Mouse (Mus musculus) frontal cortex, postnatal 10 days (tissue): ENCODE data around the gene Wbp2nl.

Experiments used
- DNase-seq, 2 experiments: peaks; one replicate each; pipeline ENCODE4 v3.0.0; 2022; ENCODE audit warnings: low spot score in 2 of 2, mixed read lengths in 1 of 2

Gene Wbp2nl

GRCm38 (mm10) chr15:82298764-82299561 is at the start of gene Wbp2nl:
Gene Wbp2nl, plus strand, starts transcription at chr15:82298954.
- no peak for DNase-seq

DNA sequence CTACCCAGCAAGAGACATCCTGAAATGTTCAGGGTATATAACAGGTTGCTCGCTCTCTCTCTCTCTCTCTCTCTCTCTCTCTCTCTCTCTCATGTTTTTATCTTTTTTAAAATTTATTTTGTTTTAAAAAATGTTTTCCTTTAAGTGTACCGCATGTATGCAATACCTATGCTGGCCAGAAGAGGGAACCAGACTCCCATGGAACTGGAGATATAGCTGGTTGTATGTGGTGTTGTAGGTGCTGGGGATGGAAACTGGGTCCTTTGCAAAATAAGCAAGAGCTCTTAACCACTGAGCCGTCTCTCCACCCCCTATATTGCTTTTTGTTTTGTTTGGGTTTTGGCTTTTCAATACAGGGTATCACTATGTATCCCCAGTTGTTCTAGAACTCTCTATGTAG is 47.2 kb upstream of the Wbp2nl start:
- DNase-seq, result no peak

GRCm38 (mm10) chr15:82252097-82252496 is 46.7 kb upstream of the Wbp2nl start, which contains the start of gene 1500009C09Rik:
Gene 1500009C09Rik, plus strand, starts transcription at chr15:82252397.
- no peak for DNase-seq

DNA sequence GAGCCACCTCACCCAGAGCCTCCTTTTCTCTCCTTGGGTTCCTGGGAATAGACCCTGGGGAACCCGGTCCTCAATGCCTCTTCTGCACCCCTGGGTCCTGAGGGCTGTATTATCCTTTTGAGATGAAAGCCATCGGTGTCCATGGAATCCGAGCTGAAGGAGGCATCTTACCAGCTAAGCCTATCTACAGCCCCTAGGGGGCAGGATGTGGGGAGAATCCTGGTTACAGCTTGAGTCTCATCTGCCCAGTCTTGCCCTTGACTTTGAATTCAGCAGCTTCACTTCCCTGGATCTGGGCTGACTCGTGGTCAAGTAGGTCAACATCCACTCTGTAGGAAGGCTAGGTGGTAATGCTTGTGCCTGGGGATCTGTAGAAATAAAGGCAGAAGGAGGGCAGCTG is 43.5 kb upstream of the Wbp2nl start:
- no peak for DNase-seq

DNA sequence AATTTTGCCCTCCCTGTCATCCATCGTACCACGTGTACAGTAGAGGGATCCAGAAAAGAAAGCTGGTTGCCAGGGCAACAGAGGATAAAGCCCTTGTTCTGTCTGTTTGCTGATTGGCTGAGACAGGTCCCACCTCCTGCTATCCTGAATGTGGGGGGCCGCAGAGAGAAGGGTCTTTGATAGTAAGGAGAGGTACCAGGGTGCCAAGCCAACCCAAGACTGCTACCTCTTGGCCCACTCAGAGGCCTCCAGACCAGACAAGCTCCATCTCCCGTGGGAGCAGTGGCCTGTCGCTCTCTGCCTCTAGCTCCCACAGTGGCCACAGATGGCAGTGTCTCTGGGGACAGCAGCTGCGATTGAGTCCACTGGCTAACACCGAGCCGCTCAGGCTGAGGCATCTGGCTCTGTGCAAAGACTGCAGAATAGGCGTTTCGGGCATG is 42.8 kb upstream of the Wbp2nl start:
- DNase-seq, result peak; percentile 84 to 89

- DNase-seq, result peak; percentile 57 to 66
Observed at GRCm38 (mm10) chr15:82259510-82259909, 39.2 kb upstream of the Wbp2nl start.

GRCm38 (mm10) chr15:82266356-82266755 is 32.4 kb upstream of the Wbp2nl start:
- peak in 1 of 2 experiments; percentile 72 for DNase-seq

DNA sequence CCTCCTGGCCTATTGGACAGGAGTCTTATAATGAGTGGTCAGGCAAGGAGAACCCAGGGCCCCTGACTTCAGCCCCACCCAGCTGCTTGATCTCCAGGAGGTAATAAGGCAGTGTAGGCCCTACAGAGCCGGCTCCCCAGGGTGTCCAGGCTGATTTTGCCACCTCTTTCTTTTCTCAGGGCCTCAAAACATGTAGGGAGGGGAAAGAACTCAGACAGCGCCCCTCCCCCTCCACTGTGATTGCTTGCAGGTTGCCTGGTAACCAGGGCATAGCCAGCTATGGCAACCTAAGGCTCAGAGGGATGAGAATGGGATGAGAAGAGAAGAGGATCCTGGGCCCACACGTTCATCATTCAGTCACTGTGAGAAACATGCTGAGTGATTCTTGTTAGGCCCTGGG is 30.6 kb upstream of the Wbp2nl start:
- DNase-seq, result peak; percentile 60 to 66

- no peak for DNase-seq
Observed at GRCm38 (mm10) chr15:82268783-82269182, 30.0 kb upstream of the Wbp2nl start.

DNA sequence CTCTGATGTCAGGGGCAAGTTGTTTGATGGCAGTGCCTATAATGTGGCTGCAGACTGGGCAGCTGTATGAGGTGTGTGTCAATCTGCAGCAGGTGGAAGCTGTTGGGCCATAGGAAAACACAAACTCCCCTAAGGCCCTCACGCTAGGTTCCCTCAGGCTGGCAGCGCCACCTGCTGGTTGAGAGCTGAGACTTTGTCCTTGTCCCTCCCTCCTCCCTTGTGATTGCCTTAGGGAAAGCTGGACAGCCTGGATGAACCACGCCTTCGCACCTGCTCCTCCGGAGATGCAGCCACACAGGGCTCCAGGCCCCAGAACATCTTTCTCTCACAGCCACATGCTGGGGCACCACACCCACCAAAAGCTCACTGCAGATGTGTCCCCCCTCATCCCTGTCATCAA is 27.6 kb upstream of the Wbp2nl start:
- DNase-seq, result peak in 1 of 2 experiments; percentile 70

GRCm38 (mm10) chr15:82272295-82272694 is 26.5 kb upstream of the Wbp2nl start:
- DNase-seq, result no peak

- DNase-seq, result no peak
Observed at GRCm38 (mm10) chr15:82274593-82274926, 24.2 kb upstream of the Wbp2nl start, which contains the start of gene Sept3. Gene Sept3, plus strand, starts transcription at chr15:82274893.

DNA sequence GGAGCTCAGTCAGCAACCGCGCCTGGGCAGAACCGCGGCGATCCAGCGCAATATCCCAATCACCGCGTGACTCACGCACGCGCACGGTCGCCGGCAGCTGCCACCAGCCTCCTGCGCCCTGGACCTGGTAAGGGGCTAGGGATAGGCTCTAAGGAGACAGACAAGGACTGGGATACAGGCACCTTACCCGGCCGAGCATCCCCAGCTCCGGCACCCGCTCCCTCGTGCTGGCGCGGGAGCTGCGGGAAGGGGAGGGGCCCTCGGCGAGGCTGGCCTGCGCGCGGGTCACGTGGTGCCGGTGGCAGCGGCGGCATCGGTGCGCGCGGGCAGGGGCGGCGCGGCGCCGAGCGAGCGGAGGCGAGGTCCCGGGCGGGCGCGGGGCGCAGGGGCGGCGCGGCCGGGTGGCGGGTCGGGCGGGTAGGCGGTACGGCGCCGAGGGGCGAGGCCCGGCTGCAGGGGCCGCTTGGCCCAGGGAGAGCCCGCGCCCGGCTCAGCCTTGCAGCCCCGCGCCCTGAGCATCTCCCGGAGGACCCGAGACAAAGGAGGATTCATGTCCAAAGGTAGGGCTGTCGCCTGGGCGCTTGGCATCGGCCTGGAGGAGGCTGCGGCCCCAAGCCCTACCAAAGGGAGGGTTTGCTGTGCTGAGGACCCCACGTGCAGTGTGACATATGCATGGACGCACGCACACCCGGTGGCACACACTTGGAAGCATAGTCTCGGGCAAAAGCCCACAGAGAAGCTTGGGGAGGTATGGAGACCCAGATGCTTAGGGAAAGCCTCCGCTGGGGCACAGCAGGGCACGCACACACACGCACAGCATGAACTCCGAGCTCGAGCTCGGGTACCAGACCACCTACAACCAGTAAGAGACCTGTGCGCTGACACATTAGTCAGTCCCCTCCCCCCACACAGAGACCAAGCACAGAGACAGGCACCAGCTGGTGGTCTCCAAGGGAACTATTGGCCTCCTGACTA is 23.5 kb upstream of the Wbp2nl start:
- peak; percentile 72 to 81 for DNase-seq

- no peak for DNase-seq
Observed at GRCm38 (mm10) chr15:82277591-82277990, 21.2 kb upstream of the Wbp2nl start.

GRCm38 (mm10) chr15:82280638-82281037 is 18.1 kb upstream of the Wbp2nl start:
- DNase-seq, result no peak

- DNase-seq, result no peak
Observed at GRCm38 (mm10) chr15:82286157-82286556, 12.6 kb upstream of the Wbp2nl start.

DNA sequence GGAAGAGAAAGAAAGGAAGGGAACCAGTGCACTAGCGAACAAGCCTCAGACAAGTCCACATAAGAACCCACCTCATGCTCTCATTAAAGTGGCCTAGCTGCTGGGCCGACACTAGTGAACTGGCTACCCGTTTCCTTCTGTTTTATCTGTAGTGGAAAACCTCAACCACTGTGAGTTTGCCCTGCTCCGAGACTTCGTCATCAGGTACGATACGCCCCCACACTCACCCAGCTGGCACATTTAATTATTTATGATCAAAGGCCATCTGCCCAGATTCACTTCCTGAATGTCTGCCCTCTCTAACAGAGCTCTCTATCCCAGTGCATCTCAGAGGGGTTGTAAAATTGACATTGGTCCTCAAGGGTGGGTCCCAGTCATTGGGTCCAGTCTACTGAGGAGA is 8.5 kb upstream of the Wbp2nl start:
- DNase-seq, result no peak

DNA sequence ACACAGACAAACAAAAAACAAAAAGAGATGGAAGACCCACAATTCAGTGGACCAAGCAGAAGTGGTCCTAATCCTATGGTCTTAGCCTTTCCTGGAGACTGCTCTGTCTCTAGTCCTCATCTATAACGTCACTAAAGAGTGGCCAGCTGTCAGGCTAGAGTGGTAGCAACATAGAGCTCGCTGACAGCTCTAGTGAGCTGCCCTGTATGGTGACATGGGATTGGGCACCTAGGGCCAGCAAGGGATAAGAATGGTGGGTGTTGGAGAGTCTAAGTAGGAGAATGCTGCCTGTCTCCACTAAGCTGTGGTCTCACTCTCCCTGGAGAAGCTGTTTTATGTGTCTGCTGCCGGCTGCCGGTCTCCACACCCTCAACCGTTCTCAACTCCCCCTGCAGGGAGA is 5.9 kb upstream of the Wbp2nl start:
- peak in 1 of 2 experiments; percentile 10 for DNase-seq

DNA sequence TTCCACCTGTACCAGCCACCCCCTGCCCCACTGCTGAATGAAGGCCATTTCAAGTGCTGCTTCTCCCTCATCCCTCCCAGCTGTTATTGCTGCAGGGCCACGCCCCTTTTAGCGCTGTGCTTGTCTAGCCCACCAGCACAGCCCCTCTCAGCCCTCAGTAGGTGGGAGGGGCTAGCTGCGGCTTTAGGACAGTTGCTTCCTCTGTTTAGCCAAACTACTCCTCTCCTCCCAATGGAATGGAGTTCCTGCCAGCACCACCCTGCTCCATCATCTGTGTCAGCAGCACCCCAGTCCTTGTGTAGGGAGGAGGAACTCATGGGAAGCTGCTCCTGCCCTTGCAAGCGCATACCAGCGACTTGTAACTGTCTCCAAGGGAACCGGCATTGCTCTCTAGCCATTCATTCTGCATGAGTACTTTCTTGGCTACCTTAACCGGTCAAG is 5.5 kb upstream of the Wbp2nl start:
- DNase-seq, result no peak

DNA sequence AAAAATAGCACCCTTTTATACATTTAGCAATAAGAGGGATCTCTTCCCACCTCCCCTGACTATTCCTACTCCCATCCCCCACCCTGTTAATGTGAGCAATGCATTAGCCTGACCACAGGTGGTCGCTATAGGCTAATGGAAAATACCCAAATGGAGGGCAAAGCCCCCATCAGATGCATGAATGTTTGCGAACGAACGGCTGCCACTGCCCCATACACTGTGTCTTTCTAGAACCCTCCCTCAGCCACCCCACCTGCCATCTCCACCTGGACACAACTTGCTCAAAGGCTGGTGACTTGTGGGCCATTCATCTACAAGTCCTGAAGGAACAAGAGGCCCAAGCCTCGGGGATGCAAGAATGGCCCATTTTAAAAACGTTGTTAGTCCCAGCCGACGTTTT is 4.7 kb upstream of the Wbp2nl start:
- no peak for DNase-seq

DNA sequence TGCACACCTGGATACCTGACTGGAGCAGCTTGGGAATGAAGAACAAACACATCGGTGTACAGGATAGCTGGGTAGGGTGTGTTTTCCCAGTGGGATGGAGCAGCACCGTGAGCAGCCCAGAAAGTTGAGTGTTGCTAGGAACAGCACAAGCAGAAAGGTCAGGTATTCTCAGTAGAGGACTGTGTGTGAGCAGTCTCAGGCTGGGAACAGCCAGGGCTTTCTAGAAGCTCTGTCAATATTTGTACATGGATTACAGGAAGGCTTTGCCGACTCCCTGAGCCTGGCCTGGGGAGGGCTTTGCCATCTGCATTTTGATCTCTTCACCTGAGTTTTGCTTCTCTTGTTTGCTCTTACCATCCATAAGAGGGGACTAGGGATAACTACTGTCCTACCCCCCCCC is 8.4 kb downstream of the Wbp2nl start:
- no peak for DNase-seq

DNA sequence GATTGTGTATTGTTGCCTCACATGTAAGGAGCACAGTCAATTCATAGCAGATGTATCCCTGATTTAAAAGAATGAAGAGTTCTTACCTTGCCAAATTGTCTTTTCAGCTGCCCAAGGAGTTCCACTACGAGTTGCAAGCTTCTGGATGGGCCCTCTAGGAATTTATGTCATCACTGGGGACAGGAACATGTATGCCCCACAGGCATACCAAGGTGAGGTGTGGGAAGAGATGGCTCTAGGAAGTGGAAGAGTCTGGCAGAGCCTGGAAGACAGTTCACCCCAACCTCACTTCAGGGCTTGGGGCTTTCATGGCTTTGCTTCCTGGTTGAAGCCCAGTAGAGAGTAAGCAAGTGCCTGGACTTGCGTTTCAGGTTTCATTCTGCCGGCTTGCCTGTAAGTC is 9.7 kb downstream of the Wbp2nl start:
- no peak for DNase-seq
